Mouse (Mus musculus): ENCODE measurements around the gene Mmp3. TPM values are rescaled to one million over a fixed set of nuclear protein-coding genes. Genes with fewer than 3 reads are reported as not detected.

Gene Mmp3
- 0.10 TPM in 1 of 2 replicates, not detected in the other for polyA plus RNA-seq (2021; fragmentation: Nextera tagmentation)
- long read RNA-seq, experiment 1: 0 reads
- long read RNA-seq, experiment 2: 0 reads

GRCm38 (mm10) chr9:7445522-7445921 is at the start of gene Mmp3:
Mmp3 (plus strand) TSS chr9:7445822.

GRCm38 (mm10) chr9:7502051-7502450 is 56.4 kb downstream of the Mmp3 start, which contains the start of gene Mmp10:
Mmp10 (plus strand) TSS chr9:7502352.

Other genes starting within 250 kb of the Mmp3 start
- gene Mmp13, start 173.3 kb upstream of the Mmp3 start, polyA plus RNA-seq (2021; fragmentation: Nextera tagmentation): not detected in 2 replicates
- 0.19 TPM in 1 of 2 replicates, not detected in the other for gene Mmp12, start 101.4 kb upstream of the Mmp3 start, polyA plus RNA-seq (2021; fragmentation: Nextera tagmentation)
- gene Mmp1b, start 57.8 kb upstream of the Mmp3 start, polyA plus RNA-seq (2021; fragmentation: Nextera tagmentation): not detected in 2 replicates
- not detected in 2 replicates for gene Mmp10, start 56.5 kb downstream of the Mmp3 start, polyA plus RNA-seq (2021; fragmentation: Nextera tagmentation)
- not detected in 2 replicates for gene Mmp8, start 112.6 kb downstream of the Mmp3 start, polyA plus RNA-seq (2021; fragmentation: Nextera tagmentation)
- gene Mmp27, start 125.6 kb downstream of the Mmp3 start, polyA plus RNA-seq (2021; fragmentation: Nextera tagmentation): not detected in 2 replicates
- gene Mmp20, start 182.4 kb downstream of the Mmp3 start, polyA plus RNA-seq (2021; fragmentation: Nextera tagmentation): not detected in 2 replicates
- gene Mmp7, start 246.3 kb downstream of the Mmp3 start, polyA plus RNA-seq (2021; fragmentation: Nextera tagmentation): not detected in 2 replicates

All from layer of hippocampus, adult 6 months (tissue).